Mouse (Mus musculus): ENCODE measurements around the gene Pax3.

- TF ChIP-seq CTCF (IDR thresholded peaks at IDR 0.05; ENCODE audit: borderline replicate concordance, insufficient read depth, low read length) = no peak
- no peak for TF ChIP-seq POLR2A (IDR thresholded peaks at IDR 0.05; ENCODE audit: low read depth, low read length)
Measured at GRCm38 (mm10) chr1:78190386-78191111, 6.4 kb downstream of the Pax3 start.
